Mouse (Mus musculus): Measurements from ENCODE around the gene Pigg. TPM values are rescaled to one million over a fixed set of nuclear protein-coding genes. Genes with fewer than 3 reads are reported as not detected.

The Pigg gene
- polyA plus RNA-seq, 1 experiment from 2014 or later: 1.9 TPM

GRCm38 (mm10) chr5:108386449-108386848 lies 74.0 kb downstream of the Pigg start:
- no peak overlapping the region for H3K9ac ChIP-seq (replicated peaks)
- no peaks in the 10 kb centered on the region for H3K27me3 ChIP-seq (ENCODE audit: insufficient read depth, low read length)
- H3K4me1 ChIP-seq (ENCODE audit: insufficient read depth): no peaks in the 10 kb centered on the region
- 56% methylated on average over 4 of the region's 4 CpGs for WGBS (ENCODE audit: insufficient replicate concordance)
- no peak overlapping the region for H3K4me3 ChIP-seq (ENCODE audit: low read depth, low read length)
- no peaks in the 10 kb centered on the region for H3K36me3 ChIP-seq (replicated peaks; ENCODE audit: insufficient read depth, low read length)
- ATAC-seq: no peak
- H3K9me3 ChIP-seq (ENCODE audit: low read length): no peaks in the 10 kb centered on the region
- H3K4me2 ChIP-seq (ENCODE audit: low read depth, low read length): no peak overlapping the region
- no peak overlapping the region for H3K27ac ChIP-seq (ENCODE audit: low read depth)
- no peak for DNase-seq
- TF ChIP-seq EP300 (IDR thresholded peaks at IDR 0.05; ENCODE audit: low read depth) (no peak), CTCF (IDR thresholded peaks at IDR 0.05; ENCODE audit: low read depth) (no peak)

- 70% methylated on average over 7 of the region's 7 CpGs for WGBS (ENCODE audit: insufficient replicate concordance)
- TF ChIP-seq CTCF (IDR thresholded peaks at IDR 0.05; ENCODE audit: low read depth) (no peak), EP300 (IDR thresholded peaks at IDR 0.05; ENCODE audit: low read depth) (no peak)
- ATAC-seq: no peak
These were observed 75.8 kb downstream of the Pigg start, which contains the start of gene Pde6b for GRCm38 (mm10) chr5:108388201-108388600. Gene Pde6b (plus strand): TSS chr5:108388391.

GRCm38 (mm10) chr5:108389744-108390143 lies 77.3 kb downstream of the Pigg start:
- no peak for ATAC-seq
- TF ChIP-seq EP300 (IDR thresholded peaks at IDR 0.05; ENCODE audit: low read depth) (no peak), CTCF (IDR thresholded peaks at IDR 0.05; ENCODE audit: low read depth) (no peak)
- Histone ChIP-seq H3K4me2 (ENCODE audit: low read depth, low read length) (no peak overlapping the region), H3K27me3 (ENCODE audit: insufficient read depth, low read length) (no peaks in the 10 kb centered on the region), H3K4me1 (ENCODE audit: insufficient read depth) (no peaks in the 10 kb centered on the region), H3K36me3 (replicated peaks; ENCODE audit: insufficient read depth, low read length) (no peaks in the 10 kb centered on the region), H3K27ac (ENCODE audit: low read depth) (no peak overlapping the region), H3K9ac (replicated peaks) (no peak overlapping the region), H3K9me3 (ENCODE audit: low read length) (no peaks in the 10 kb centered on the region), H3K4me3 (ENCODE audit: low read depth, low read length) (no peak overlapping the region)
- DNase-seq: no peak
- 61% methylated on average over 3 of the region's 3 CpGs for WGBS (ENCODE audit: insufficient replicate concordance)

More at GRCm38 (mm10) chr5:108388201-108388600, 75.8 kb downstream of the Pigg start, which contains the start of gene Pde6b:
- H3K4me1 ChIP-seq (ENCODE audit: insufficient read depth): no peaks in the 10 kb centered on the region
- H3K36me3 ChIP-seq (replicated peaks; ENCODE audit: insufficient read depth, low read length): no peaks in the 10 kb centered on the region
- H3K27me3 ChIP-seq (ENCODE audit: insufficient read depth, low read length): no peaks in the 10 kb centered on the region
- H3K9me3 ChIP-seq (ENCODE audit: low read length): no peaks in the 10 kb centered on the region
- H3K9ac ChIP-seq (replicated peaks): no peak within 1 kb of the TSS
- no peak for DNase-seq
- no peak within 1 kb of the TSS for H3K4me2 ChIP-seq (ENCODE audit: low read depth, low read length)
- no peak within 1 kb of the TSS for H3K27ac ChIP-seq (ENCODE audit: low read depth)
- no peak within 1 kb of the TSS for H3K4me3 ChIP-seq (ENCODE audit: low read depth, low read length)

Other genes starting within 250 kb of the Pigg start
- 21.7 and 22.8 TPM in 2 replicates for gene Mtf2, start 246.9 kb upstream of the Pigg start, polyA plus RNA-seq (2015; fragmentation: Nextera tagmentation; extraction: Ambion mirVana)
- 47.2 and 58.2 TPM in 2 replicates for gene Tmed5, start 180.0 kb upstream of the Pigg start, polyA plus RNA-seq (2015; fragmentation: Nextera tagmentation; extraction: Ambion mirVana)
- 3.7 and 3.9 TPM in 2 replicates for gene Ccdc18, start 179.7 kb upstream of the Pigg start, polyA plus RNA-seq (2015; fragmentation: Nextera tagmentation; extraction: Ambion mirVana)
- 16.1 and 17.5 TPM in 2 replicates for gene Dr1, start 43.7 kb upstream of the Pigg start, polyA plus RNA-seq (2015; fragmentation: Nextera tagmentation; extraction: Ambion mirVana)
- gene Gm42517, start 55.3 kb downstream of the Pigg start, polyA plus RNA-seq (2015; fragmentation: Nextera tagmentation; extraction: Ambion mirVana): 0.14 TPM in 1 of 2 replicates, not detected in the other
- 0.06 and 0.15 TPM in 2 replicates for gene Pde6b, start 75.8 kb downstream of the Pigg start, polyA plus RNA-seq (2015; fragmentation: Nextera tagmentation; extraction: Ambion mirVana)
- gene Atp5k, start 121.8 kb downstream of the Pigg start, polyA plus RNA-seq (2015; fragmentation: Nextera tagmentation; extraction: Ambion mirVana): 411 and 430 TPM in 2 replicates
- 0.30 and 0.41 TPM in 2 replicates for gene Mfsd7a, start 136.3 kb downstream of the Pigg start, polyA plus RNA-seq (2015; fragmentation: Nextera tagmentation; extraction: Ambion mirVana)
- 3.8 and 5.0 TPM in 2 replicates for gene Pcgf3, start 148.6 kb downstream of the Pigg start, polyA plus RNA-seq (2015; fragmentation: Nextera tagmentation; extraction: Ambion mirVana)
- gene Cplx1, start 237.4 kb downstream of the Pigg start, polyA plus RNA-seq (2015; fragmentation: Nextera tagmentation; extraction: Ambion mirVana): not detected in 2 replicates